Mouse (Mus musculus): ENCODE measurements at regions not wholly inside any gene's neighbourhood (a gene's known extent, or its start where the extent isn't known, plus 50 kb on each side); places are given as distances from the start of the nearest gene placed in this dataset.
A peak's percentile ranks its signal among the peaks of the same experiment; 100 is the strongest.

GRCm38 (mm10) chr13:35537936-35538335 lies 121.7 kb upstream of the Cdyl start:
- Histone ChIP-seq H3K9ac (ENCODE audit: low read length) (no peak overlapping the region), H3K36me3 (ENCODE audit: control insufficient read depth, insufficient read depth, low read length) (no peaks in the 10 kb centered on the region), H3K4me2 (ENCODE audit: low read depth, low read length) (no peak overlapping the region), H3K27ac (ENCODE audit: low read length) (no peak overlapping the region), H3K27me3 (ENCODE audit: control insufficient read depth, insufficient read depth, low read depth, low read length) (no peaks in the 10 kb centered on the region), H3K4me3 (ENCODE audit: low read length) (no peak overlapping the region), H3K9me3 (ENCODE audit: control insufficient read depth, low read length) (no peaks in the 10 kb centered on the region), H3K4me1 (replicated peaks; ENCODE audit: control insufficient read depth, insufficient read depth, low read length) (no peaks in the 10 kb centered on the region)
- WGBS = 68% methylated on average over 5 of the region's 5 CpGs
- no peak for ATAC-seq (ENCODE audit: low read depth)

GRCm38 (mm10) chr13:35540433-35540832 lies 119.2 kb upstream of the Cdyl start:
- H3K27ac ChIP-seq (ENCODE audit: low read length) = no peak overlapping the region
- H3K4me3 ChIP-seq (ENCODE audit: low read length) = no peak overlapping the region
- no peaks in the 10 kb centered on the region for H3K4me1 ChIP-seq (replicated peaks; ENCODE audit: control insufficient read depth, insufficient read depth, low read length)
- 86% methylated on average over 2 of the region's 2 CpGs for WGBS
- no peak overlapping the region for H3K4me2 ChIP-seq (ENCODE audit: low read depth, low read length)
- no peaks in the 10 kb centered on the region for H3K9me3 ChIP-seq (ENCODE audit: control insufficient read depth, low read length)
- H3K9ac ChIP-seq (ENCODE audit: low read length) = no peak overlapping the region
- ATAC-seq (ENCODE audit: low read depth) = no peak
- no peaks in the 10 kb centered on the region for H3K27me3 ChIP-seq (ENCODE audit: control insufficient read depth, insufficient read depth, low read depth, low read length)
- H3K36me3 ChIP-seq (ENCODE audit: control insufficient read depth, insufficient read depth, low read length) = no peaks in the 10 kb centered on the region

- Histone ChIP-seq H3K27ac (ENCODE audit: low read length) (no peak overlapping the region), H3K4me1 (replicated peaks; ENCODE audit: control insufficient read depth, insufficient read depth, low read length) (no peaks in the 10 kb centered on the region), H3K9me3 (ENCODE audit: control insufficient read depth, low read length) (no peaks in the 10 kb centered on the region), H3K27me3 (ENCODE audit: control insufficient read depth, insufficient read depth, low read depth, low read length) (no peaks in the 10 kb centered on the region), H3K4me3 (ENCODE audit: low read length) (no peak overlapping the region), H3K9ac (ENCODE audit: low read length) (no peak overlapping the region), H3K4me2 (ENCODE audit: low read depth, low read length) (no peak overlapping the region), H3K36me3 (ENCODE audit: control insufficient read depth, insufficient read depth, low read length) (no peaks in the 10 kb centered on the region)
- no peak for ATAC-seq (ENCODE audit: low read depth)
- WGBS = 53% methylated on average over 6 of the region's 6 CpGs
These were observed 118.6 kb upstream of the Cdyl start for GRCm38 (mm10) chr13:35541053-35541452.

- H3K9ac ChIP-seq (ENCODE audit: low read length) = no peak overlapping the region
- H3K27ac ChIP-seq (ENCODE audit: low read length) = no peak overlapping the region
- H3K27me3 ChIP-seq (ENCODE audit: control insufficient read depth, insufficient read depth, low read depth, low read length) = no peaks in the 10 kb centered on the region
- no peak for ATAC-seq (ENCODE audit: low read depth)
- H3K9me3 ChIP-seq (ENCODE audit: control insufficient read depth, low read length) = no peaks in the 10 kb centered on the region
- H3K4me3 ChIP-seq (ENCODE audit: low read length) = no peak overlapping the region
- no peak overlapping the region for H3K4me2 ChIP-seq (ENCODE audit: low read depth, low read length)
- no peaks in the 10 kb centered on the region for H3K4me1 ChIP-seq (replicated peaks; ENCODE audit: control insufficient read depth, insufficient read depth, low read length)
- no peaks in the 10 kb centered on the region for H3K36me3 ChIP-seq (ENCODE audit: control insufficient read depth, insufficient read depth, low read length)
- 33% methylated on average over 1 of the region's 1 CpGs for WGBS
These were observed 95.6 kb upstream of the Cdyl start for GRCm38 (mm10) chr13:35564006-35564405.

GRCm38 (mm10) chr13:35581616-35582015 lies 78.0 kb upstream of the Cdyl start:
- H3K27me3 ChIP-seq (ENCODE audit: control insufficient read depth, insufficient read depth, low read depth, low read length) = no peaks in the 10 kb centered on the region
- no peak overlapping the region for H3K4me3 ChIP-seq (ENCODE audit: low read length)
- 28% methylated on average over 3 of the region's 3 CpGs for WGBS
- no peak overlapping the region for H3K9ac ChIP-seq (ENCODE audit: low read length)
- no peak overlapping the region for H3K4me2 ChIP-seq (ENCODE audit: low read depth, low read length)
- H3K4me1 ChIP-seq (replicated peaks; ENCODE audit: control insufficient read depth, insufficient read depth, low read length) = no peaks in the 10 kb centered on the region
- H3K9me3 ChIP-seq (ENCODE audit: control insufficient read depth, low read length) = no peaks in the 10 kb centered on the region
- peak; percentile 49; the same call in 1 of the 2 replicates for ATAC-seq (ENCODE audit: low read depth)
- H3K27ac ChIP-seq (ENCODE audit: low read length) = no peak overlapping the region
- no peaks in the 10 kb centered on the region for H3K36me3 ChIP-seq (ENCODE audit: control insufficient read depth, insufficient read depth, low read length)

- Histone ChIP-seq H3K4me3 (ENCODE audit: low read length) (no peak overlapping the region), H3K4me2 (ENCODE audit: low read depth, low read length) (no peak overlapping the region), H3K27me3 (ENCODE audit: control insufficient read depth, insufficient read depth, low read depth, low read length) (no peaks in the 10 kb centered on the region), H3K9me3 (ENCODE audit: control insufficient read depth, low read length) (no peaks in the 10 kb centered on the region), H3K9ac (ENCODE audit: low read length) (no peak overlapping the region), H3K4me1 (replicated peaks; ENCODE audit: control insufficient read depth, insufficient read depth, low read length) (no peaks in the 10 kb centered on the region), H3K36me3 (ENCODE audit: control insufficient read depth, insufficient read depth, low read length) (no peaks in the 10 kb centered on the region), H3K27ac (ENCODE audit: low read length) (no peak overlapping the region)
- WGBS = 81% methylated on average over 5 of the region's 5 CpGs
- ATAC-seq (ENCODE audit: low read depth) = no peak
These were observed 61.6 kb upstream of the Cdyl start for GRCm38 (mm10) chr13:35598003-35598402.

GRCm38 (mm10) chr13:35601560-35602135 lies 58.0 kb upstream of the Cdyl start:
- no peak overlapping the region for H3K9ac ChIP-seq (ENCODE audit: low read length)
- H3K27ac ChIP-seq (ENCODE audit: low read length) = no peak overlapping the region
- ATAC-seq (ENCODE audit: low read depth) = no peak
- H3K9me3 ChIP-seq (ENCODE audit: control insufficient read depth, low read length) = no peaks in the 10 kb centered on the region
- no peaks in the 10 kb centered on the region for H3K36me3 ChIP-seq (ENCODE audit: control insufficient read depth, insufficient read depth, low read length)
- 0 out of 2 replicates have a peak, but pooled peaks cover 3% of the 10 kb centered on the region for H3K4me1 ChIP-seq (replicated peaks; ENCODE audit: control insufficient read depth, insufficient read depth, low read length)
- H3K27me3 ChIP-seq (ENCODE audit: control insufficient read depth, insufficient read depth, low read depth, low read length) = no peaks in the 10 kb centered on the region
- 83% methylated on average over 2 of the region's 2 CpGs for WGBS
- H3K4me2 ChIP-seq (ENCODE audit: low read depth, low read length) = no peak overlapping the region
- H3K4me3 ChIP-seq (ENCODE audit: low read length) = no peak overlapping the region

- no peak overlapping the region for H3K9ac ChIP-seq (ENCODE audit: low read length)
- ATAC-seq (ENCODE audit: low read depth) = no peak
These were observed 56.6 kb upstream of the Cdyl start for GRCm38 (mm10) chr13:35603080-35603479.

GRCm38 (mm10) chr13:35604061-35604460 lies 55.6 kb upstream of the Cdyl start:
- Histone ChIP-seq H3K4me2 (ENCODE audit: low read depth, low read length) (no peak overlapping the region), H3K27ac (ENCODE audit: low read length) (no peak overlapping the region), H3K4me1 (replicated peaks; ENCODE audit: control insufficient read depth, insufficient read depth, low read length) (0 out of 2 replicates have a peak, but pooled peaks cover 3% of the 10 kb centered on the region), H3K27me3 (ENCODE audit: control insufficient read depth, insufficient read depth, low read depth, low read length) (no peaks in the 10 kb centered on the region), H3K9me3 (ENCODE audit: control insufficient read depth, low read length) (no peaks in the 10 kb centered on the region), H3K36me3 (ENCODE audit: control insufficient read depth, insufficient read depth, low read length) (no peaks in the 10 kb centered on the region), H3K9ac (ENCODE audit: low read length) (no peak overlapping the region), H3K4me3 (ENCODE audit: low read length) (no peak overlapping the region)
- 27% methylated on average over 1 of the region's 1 CpGs for WGBS
- peak; percentile 98 for ATAC-seq (ENCODE audit: low read depth)

More at GRCm38 (mm10) chr13:35603080-35603479, 56.6 kb upstream of the Cdyl start:
- Histone ChIP-seq H3K27ac (ENCODE audit: low read length) (no peak overlapping the region), H3K9me3 (ENCODE audit: control insufficient read depth, low read length) (no peaks in the 10 kb centered on the region), H3K4me1 (replicated peaks; ENCODE audit: control insufficient read depth, insufficient read depth, low read length) (0 out of 2 replicates have a peak, but pooled peaks cover 3% of the 10 kb centered on the region), H3K36me3 (ENCODE audit: control insufficient read depth, insufficient read depth, low read length) (no peaks in the 10 kb centered on the region), H3K4me2 (ENCODE audit: low read depth, low read length) (no peak overlapping the region), H3K27me3 (ENCODE audit: control insufficient read depth, insufficient read depth, low read depth, low read length) (no peaks in the 10 kb centered on the region), H3K4me3 (ENCODE audit: low read length) (no peak overlapping the region)
- WGBS = 90% methylated on average over 5 of the region's 5 CpGs

GRCm38 (mm10) chr13:35604765-35605164 lies 54.9 kb upstream of the Cdyl start:
- Histone ChIP-seq H3K27me3 (ENCODE audit: control insufficient read depth, insufficient read depth, low read depth, low read length) (no peaks in the 10 kb centered on the region), H3K9me3 (ENCODE audit: control insufficient read depth, low read length) (no peaks in the 10 kb centered on the region), H3K27ac (ENCODE audit: low read length) (no peak overlapping the region), H3K36me3 (ENCODE audit: control insufficient read depth, insufficient read depth, low read length) (no peaks in the 10 kb centered on the region), H3K4me3 (ENCODE audit: low read length) (no peak overlapping the region), H3K4me1 (replicated peaks; ENCODE audit: control insufficient read depth, insufficient read depth, low read length) (0 out of 2 replicates have a peak, but pooled peaks cover 3% of the 10 kb centered on the region), H3K9ac (ENCODE audit: low read length) (no peak overlapping the region), H3K4me2 (ENCODE audit: low read depth, low read length) (no peak overlapping the region)
- 89% methylated on average over 3 of the region's 3 CpGs for WGBS
- no peak for ATAC-seq (ENCODE audit: low read depth)
